Mouse (Mus musculus) lung, postnatal 36 days (tissue): Measurements from ENCODE around the gene Gm27027.

Experiments used
- DNase-seq: peaks from one replicate; pipeline ENCODE4 v3.0.0; 2022; ENCODE audit warnings: mixed read lengths

Gene Gm27027

GRCm38 (mm10) chr2:93976436-93977252, 19.5 kb downstream of the Gm27027 start:
- DNase-seq = peak; percentile 65

- no peak for DNase-seq
These were observed 20.4 kb downstream of the Gm27027 start for GRCm38 (mm10) chr2:93975526-93976435.

- no peak for DNase-seq
These were observed 21.1 kb downstream of the Gm27027 start for GRCm38 (mm10) chr2:93975041-93975440.

- DNase-seq = no peak
These were observed 24.5 kb downstream of the Gm27027 start for GRCm38 (mm10) chr2:93971647-93972046.

GRCm38 (mm10) chr2:93964494-93965160, 31.5 kb downstream of the Gm27027 start:
- DNase-seq = peak; percentile 48

- no peak for DNase-seq
These were observed 32.4 kb downstream of the Gm27027 start for GRCm38 (mm10) chr2:93963802-93964201.

- DNase-seq = peak; percentile 64
These were observed 34.4 kb downstream of the Gm27027 start for GRCm38 (mm10) chr2:93961716-93962115.

GRCm38 (mm10) chr2:93959346-93959745, 36.8 kb downstream of the Gm27027 start:
- DNase-seq = no peak

GRCm38 (mm10) chr2:93958216-93958615, 37.9 kb downstream of the Gm27027 start:
- no peak for DNase-seq

GRCm38 (mm10) chr2:93957785-93958175, 38.4 kb downstream of the Gm27027 start:
- no peak for DNase-seq

- peak; percentile 90 for DNase-seq
These were observed 39.0 kb downstream of the Gm27027 start, which contains the start of gene Gm13889 for GRCm38 (mm10) chr2:93956908-93957784. TSS of gene Gm13889 (minus strand) at chr2:93957201.

GRCm38 (mm10) chr2:93956331-93956801, 39.8 kb downstream of the Gm27027 start:
- peak; percentile 49 for DNase-seq

GRCm38 (mm10) chr2:93955886-93956285, 40.3 kb downstream of the Gm27027 start:
- no peak for DNase-seq

- peak; percentile 19 for DNase-seq
These were observed 41.2 kb downstream of the Gm27027 start for GRCm38 (mm10) chr2:93954781-93955578.

- no peak for DNase-seq
These were observed 42.4 kb downstream of the Gm27027 start for GRCm38 (mm10) chr2:93953726-93954125.

- DNase-seq = no peak
These were observed 49.2 kb downstream of the Gm27027 start for GRCm38 (mm10) chr2:93946976-93947375.

GRCm38 (mm10) chr2:93944855-93945254, 51.3 kb downstream of the Gm27027 start:
- no peak for DNase-seq

- DNase-seq = no peak
These were observed 52.1 kb downstream of the Gm27027 start for GRCm38 (mm10) chr2:93944099-93944498.

GRCm38 (mm10) chr2:93941670-93942069, 54.5 kb downstream of the Gm27027 start:
- peak; percentile 56 for DNase-seq

- no peak for DNase-seq
These were observed 57.6 kb downstream of the Gm27027 start for GRCm38 (mm10) chr2:93938534-93938933.

- no peak for DNase-seq
These were observed 67.3 kb downstream of the Gm27027 start for GRCm38 (mm10) chr2:93928866-93929265.
